Mouse (Mus musculus) limb, embryonic 11.5 days (tissue): ENCODE data around the gene Dctd. TPM values are rescaled to one million over a fixed set of nuclear protein-coding genes. Genes with fewer than 3 reads are reported as not detected.

ENCODE experiments used
- ATAC-seq: fragments of 200-750 bp; cut with Nextera tagmentation; 2 replicates; pipeline ENCODE4 v1.8.0; 2017; ENCODE audit warnings: low read depth; ENCODE audit not compliant: insufficient number of reproducible peaks, low FRiP score, low TSS enrichment
- DNase-seq: peaks from one replicate; pipeline ENCODE4 v3.0.0-alpha.2; 2015; ENCODE audit warnings: low spot score
- H3K27ac ChIP-seq: fragments of 300-500 bp; sonication (generic); replicated peaks from 2 replicates; pipeline ENCODE4 v1.5.1; 2014; ENCODE audit warnings: low read depth, mild to moderate bottlenecking, low read length
- H3K27me3 ChIP-seq: fragments of 300-500 bp; sonication (generic); 2 replicates; pipeline ENCODE4 v1.6.1; 2014; ENCODE audit warnings: mild to moderate bottlenecking, low read length, mixed read lengths; ENCODE audit not compliant: control insufficient read depth, insufficient read depth
- H3K36me3 ChIP-seq: fragments of 300-500 bp; sonication (generic); 2 replicates; pipeline ENCODE4 v1.6.1; 2014; ENCODE audit warnings: mild to moderate bottlenecking, low read length, moderate library complexity, mixed read lengths; ENCODE audit not compliant: control insufficient read depth, insufficient read depth
- H3K4me1 ChIP-seq: fragments of 300-500 bp; sonication (generic); 2 replicates; pipeline ENCODE4 v1.6.1; 2014; ENCODE audit warnings: low read length, mixed read lengths; ENCODE audit not compliant: control insufficient read depth, insufficient read depth
- H3K4me2 ChIP-seq: fragments of 300-500 bp; sonication (generic); 2 replicates; pipeline ENCODE4 v1.6.1; 2014; ENCODE audit warnings: low read depth, mild to moderate bottlenecking, moderate library complexity; ENCODE audit not compliant: severe bottlenecking
- H3K4me3 ChIP-seq: fragments of 300-500 bp; sonication (generic); 2 replicates; pipeline ENCODE4 v1.5.1; 2014; ENCODE audit warnings: low read depth, low read length
- H3K9ac ChIP-seq: fragments of 300-500 bp; sonication (generic); 2 replicates; pipeline ENCODE4 v1.6.1; 2014; ENCODE audit warnings: mild to moderate bottlenecking, low read length
- H3K9me3 ChIP-seq: fragments of 300-500 bp; sonication (generic); 2 replicates; pipeline ENCODE4 v1.6.1; 2016; ENCODE audit warnings: low read length; ENCODE audit not compliant: control insufficient read depth
- WGBS: fragments of 180-500 bp; shearing (Covaris S2); extraction: QIAGEN DNeasy Blood & Tissue Kit; methylation state at CpG from one replicate; pipeline ENCODE4 v1.1.7; 2014; 5-methylcytosine and 5-hydroxymethylcytosine counted together
- polyA plus RNA-seq: library from polyadenylated mRNA; unstranded; fragments of >200 nt; fragmentation: Nextera tagmentation; extraction: Ambion mirVana; gene quantifications from 2 replicates; pipeline ENCODE4 v1.2.1, GENCODE M21; 2014

Gene Dctd
- polyA plus RNA-seq, 1 experiment from 2014 or later = 56.1 TPM

DNA sequence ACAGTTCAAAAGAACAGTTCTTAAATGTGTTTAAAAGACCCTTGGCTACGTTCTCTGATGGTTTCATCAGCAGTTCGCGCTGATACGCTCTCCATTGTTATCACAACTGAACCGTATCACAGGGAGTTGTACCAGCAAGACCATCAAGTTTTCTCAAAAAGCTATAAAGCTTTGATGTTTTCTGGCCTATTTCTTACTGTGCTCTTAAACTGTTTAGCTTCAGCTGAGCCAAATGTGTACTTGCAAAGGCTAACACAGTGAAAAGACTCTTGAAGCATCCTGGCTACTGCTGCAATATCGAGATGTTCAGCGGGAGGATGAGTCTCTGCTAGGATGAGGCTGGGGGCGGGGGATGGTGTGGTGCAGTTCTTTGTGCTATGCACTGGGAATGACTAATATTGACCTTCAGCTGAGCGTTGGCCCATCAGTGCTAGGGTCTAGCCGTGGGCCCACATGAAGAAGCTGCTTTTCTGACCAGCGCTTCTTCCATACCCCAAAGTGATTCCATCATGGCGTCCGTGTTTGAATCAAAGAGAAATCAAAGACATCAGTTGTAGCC is 732 bp upstream of the Dctd start:
- Histone ChIP-seq H3K4me3 (no peak overlapping the region), H3K4me1 (peaks cover 9% of the 10 kb centered on the region; the same call in 1 of the 2 replicates), H3K27ac (no peak overlapping the region), H3K4me2 (no peak overlapping the region), H3K27me3 (no peaks in the 10 kb centered on the region), H3K36me3 (no peaks in the 10 kb centered on the region), H3K9me3 (no peaks in the 10 kb centered on the region), H3K9ac (no peak overlapping the region)
- no peak for ATAC-seq
- 80% methylated on average over 13 of the region's 13 CpGs for whole genome bisulfite sequencing
- DNase-seq = no peak

DNA sequence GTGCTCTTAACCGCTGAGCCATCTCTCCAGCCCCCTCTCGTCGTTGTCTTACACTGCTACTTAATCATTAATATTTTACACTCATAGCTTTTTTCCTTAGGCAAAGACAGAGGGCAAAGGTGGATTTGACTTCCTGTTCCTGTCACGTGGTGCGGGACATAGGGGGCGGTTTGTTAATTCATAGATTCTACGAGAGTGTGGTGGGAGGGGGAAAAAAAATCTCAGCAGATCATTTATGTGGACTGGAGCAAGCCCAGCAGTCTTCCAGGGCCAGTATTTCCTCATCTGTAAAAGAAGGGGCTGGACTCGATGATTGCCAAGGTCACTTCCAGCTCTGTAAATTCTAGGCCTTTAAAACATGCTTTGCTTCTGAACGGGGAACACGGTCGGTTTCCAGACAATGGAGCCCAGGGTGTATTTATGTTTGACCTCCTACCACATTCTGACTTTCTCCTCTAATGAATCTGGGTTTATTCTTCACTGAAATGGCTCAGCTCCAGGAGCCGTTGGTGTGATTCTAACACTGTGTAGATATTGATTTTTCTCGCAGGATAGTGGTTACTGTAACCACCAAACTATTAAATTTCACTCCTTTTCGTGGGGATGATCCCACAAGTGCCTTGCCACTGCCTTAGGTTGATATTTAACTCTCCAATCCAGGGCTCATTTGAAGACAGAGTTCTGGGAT is 1.4 kb downstream of the Dctd start:
- ATAC-seq = no peak
- no peak overlapping the region for H3K4me3 ChIP-seq
- no peaks in the 10 kb centered on the region for H3K36me3 ChIP-seq
- no peaks in the 10 kb centered on the region for H3K9me3 ChIP-seq
- H3K4me1 ChIP-seq = peaks cover 9% of the 10 kb centered on the region; the same call in 1 of the 2 replicates
- no peak for DNase-seq
- WGBS = 76% methylated on average over 14 of the region's 14 CpGs
- no peak overlapping the region for H3K4me2 ChIP-seq
- no peak overlapping the region for H3K27ac ChIP-seq
- no peaks in the 10 kb centered on the region for H3K27me3 ChIP-seq
- no peak overlapping the region for H3K9ac ChIP-seq

DNA sequence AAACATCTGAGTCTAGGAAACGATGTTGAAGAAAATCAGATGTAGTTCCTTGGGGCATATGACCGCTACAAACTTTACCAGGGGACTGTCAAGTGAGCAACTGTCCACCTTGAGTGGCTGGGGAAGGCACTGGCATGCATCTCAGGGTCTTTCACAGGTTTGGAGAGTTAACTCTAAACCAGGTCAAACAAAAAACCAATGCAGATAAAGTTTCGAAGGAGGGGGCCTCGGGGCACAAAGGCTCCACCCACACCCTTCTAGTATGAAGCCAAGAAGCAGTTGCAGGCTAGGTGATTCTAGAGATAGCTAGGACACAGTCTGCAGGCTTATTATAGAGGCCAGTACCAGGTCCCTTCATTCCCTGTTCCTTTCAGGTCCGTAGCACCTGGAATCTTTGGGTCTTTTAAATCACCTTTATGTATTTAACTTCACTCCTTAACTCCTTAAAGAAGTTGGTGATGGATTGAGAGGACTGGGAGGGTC is 10.5 kb downstream of the Dctd start:
- 30% methylated on average over 5 of the region's 5 CpGs for WGBS
- peak overlapping the region; percentile 69 for H3K4me3 ChIP-seq
- no peak overlapping the region for H3K27ac ChIP-seq
- H3K9me3 ChIP-seq = no peaks in the 10 kb centered on the region
- no peaks in the 10 kb centered on the region for H3K27me3 ChIP-seq
- H3K4me1 ChIP-seq = no peaks in the 10 kb centered on the region
- peak; percentile 63; the same call in 1 of the 2 replicates for ATAC-seq
- H3K36me3 ChIP-seq = peaks cover 5% of the 10 kb centered on the region
- no peak overlapping the region; the same call in 1 of the 2 replicates for H3K9ac ChIP-seq
- peak overlapping the region; percentile 77 for H3K4me2 ChIP-seq
- no peak for DNase-seq

DNA sequence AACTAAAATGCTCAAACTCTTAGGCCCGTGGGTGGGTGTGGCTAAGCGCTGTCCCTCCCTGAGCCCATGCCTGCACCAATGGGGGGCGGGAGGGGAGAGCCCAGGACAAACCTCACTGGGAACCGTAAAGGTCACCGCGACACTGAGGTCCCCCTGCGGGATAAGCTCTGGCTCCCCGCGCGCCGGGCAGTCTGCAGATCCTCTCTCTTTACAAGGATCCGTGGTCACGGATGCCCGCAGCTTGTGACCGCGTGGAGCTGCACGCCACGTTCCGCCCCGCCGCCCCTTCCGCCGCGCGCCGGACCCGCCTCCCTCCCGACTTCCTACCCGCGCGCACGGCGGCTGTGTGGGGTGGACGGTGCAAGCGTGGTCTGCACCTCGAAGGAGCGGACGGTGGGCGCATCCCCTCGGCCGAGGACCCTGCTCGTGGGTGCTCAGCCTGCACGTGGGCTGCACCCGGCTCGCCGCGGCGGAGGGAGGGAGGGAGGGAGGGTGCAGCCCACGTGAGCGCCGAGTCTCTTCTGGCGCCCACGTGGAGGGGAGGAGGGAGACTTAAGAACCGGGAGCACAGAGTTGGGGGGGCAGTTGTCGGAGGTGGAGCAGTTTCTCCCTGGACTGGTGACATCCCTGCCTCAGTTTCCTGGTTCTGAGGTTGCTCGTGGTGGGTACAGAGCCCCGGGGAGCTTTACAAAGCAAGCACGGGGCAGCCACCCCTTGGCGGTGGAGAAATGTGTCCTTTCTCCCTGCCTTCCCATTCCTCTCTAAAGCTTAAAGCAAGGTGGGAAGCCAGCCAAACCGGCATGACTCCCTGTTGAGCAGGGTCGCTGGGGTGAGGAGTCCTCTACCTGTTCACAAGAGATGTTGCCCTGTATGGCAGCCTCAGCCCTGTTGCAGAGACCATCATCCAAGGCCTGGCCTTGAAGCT is 11.2 kb downstream of the Dctd start:
- H3K27me3 ChIP-seq = no peaks in the 10 kb centered on the region
- peaks cover 5% of the 10 kb centered on the region for H3K36me3 ChIP-seq
- DNase-seq = peak; percentile 84
- under 1% methylated on average over 60 of the region's 61 CpGs for WGBS
- H3K4me2 ChIP-seq = peak overlapping the region; percentile 77
- peak; percentile 92 for ATAC-seq
- H3K9ac ChIP-seq = peak overlapping the region; percentile 81
- peak overlapping the region; percentile 69 for H3K4me3 ChIP-seq
- no peaks in the 10 kb centered on the region for H3K4me1 ChIP-seq
- peak overlapping the region; percentile 38; the same call in 1 of the 2 replicates for H3K27ac ChIP-seq
- no peaks in the 10 kb centered on the region for H3K9me3 ChIP-seq

DNA sequence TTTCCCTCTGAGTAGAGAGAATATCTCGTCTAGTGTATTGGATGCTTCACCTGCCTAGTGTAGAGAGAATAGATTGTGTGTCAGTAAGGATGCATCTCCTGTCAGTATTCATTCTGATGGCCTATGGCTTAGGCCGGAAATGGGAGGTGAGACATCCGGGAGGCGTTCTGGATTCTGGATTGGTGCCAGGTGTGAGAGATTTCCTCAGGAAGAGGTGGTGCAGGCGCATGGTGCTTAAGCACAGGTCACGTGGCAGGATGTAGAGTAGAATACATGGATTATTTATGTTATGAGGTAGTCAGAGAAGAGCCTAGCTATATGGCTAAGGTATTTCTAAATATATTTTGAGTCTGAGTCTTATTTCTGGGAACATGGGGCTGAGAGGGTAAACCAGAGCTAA is 15.7 kb downstream of the Dctd start:
- peaks cover 7% of the 10 kb centered on the region for H3K36me3 ChIP-seq
- DNase-seq (no peak), ATAC-seq (no peak)
- no peaks in the 10 kb centered on the region for H3K27me3 ChIP-seq
- no peaks in the 10 kb centered on the region for H3K4me1 ChIP-seq
- H3K27ac ChIP-seq = no peak overlapping the region
- H3K9me3 ChIP-seq = no peaks in the 10 kb centered on the region
- WGBS = 85% methylated on average over 6 of the region's 6 CpGs
- no peak overlapping the region for H3K4me2 ChIP-seq
- no peak overlapping the region for H3K4me3 ChIP-seq
- H3K9ac ChIP-seq = no peak overlapping the region

DNA sequence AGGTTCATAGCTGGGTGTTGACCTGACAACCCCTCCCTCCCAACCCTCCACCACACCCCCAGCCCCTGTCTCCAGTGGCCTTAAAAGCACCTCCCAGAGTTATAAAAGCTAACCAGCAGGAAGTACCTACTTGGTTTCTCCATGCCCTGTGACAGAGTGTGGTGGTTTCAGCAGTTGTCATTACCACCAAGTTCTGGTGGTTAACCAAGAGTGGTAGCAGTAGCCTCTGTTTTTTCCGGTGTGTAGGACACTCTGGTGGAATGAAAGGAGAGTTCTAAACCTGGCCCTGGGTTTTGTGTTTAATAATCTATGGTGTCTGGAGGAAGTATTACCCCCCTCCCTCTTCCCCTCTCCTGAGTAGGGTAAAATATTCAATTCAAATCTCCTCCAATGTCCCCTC is 24.1 kb downstream of the Dctd start:
- DNase-seq (no peak), ATAC-seq (no peak)
- Histone ChIP-seq H3K9ac (no peak overlapping the region), H3K4me3 (no peak overlapping the region), H3K4me2 (no peak overlapping the region), H3K9me3 (no peaks in the 10 kb centered on the region), H3K27ac (no peak overlapping the region), H3K4me1 (peaks cover 9% of the 10 kb centered on the region), H3K36me3 (no peaks in the 10 kb centered on the region), H3K27me3 (no peaks in the 10 kb centered on the region)
- WGBS = 94% methylated on average over 1 of the region's 1 CpGs

DNA sequence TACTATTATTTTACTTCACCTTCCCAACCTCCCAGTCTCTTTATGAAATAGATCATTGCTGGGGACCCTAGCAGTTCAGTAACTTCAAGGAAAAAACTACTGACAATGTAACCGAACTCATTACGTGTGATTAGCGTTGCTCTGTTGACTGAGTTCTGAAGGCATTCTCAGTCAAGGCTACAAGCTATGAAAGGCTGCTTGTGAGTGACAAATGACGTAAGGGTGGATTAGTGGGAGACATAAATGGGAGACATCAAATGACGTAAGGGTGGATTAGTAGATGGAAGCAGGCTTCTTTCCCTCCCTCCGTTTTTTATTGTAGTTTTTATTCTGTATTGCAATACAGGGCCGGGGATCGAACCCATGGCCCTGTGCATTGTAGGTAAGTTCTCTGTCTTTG is 26.0 kb downstream of the Dctd start:
- H3K4me2 ChIP-seq = no peak overlapping the region
- no peaks in the 10 kb centered on the region for H3K9me3 ChIP-seq
- peaks cover 10% of the 10 kb centered on the region for H3K4me1 ChIP-seq
- no peak for ATAC-seq
- H3K9ac ChIP-seq = no peak overlapping the region
- 88% methylated on average over 8 of the region's 8 CpGs for WGBS
- no peak overlapping the region for H3K4me3 ChIP-seq
- no peaks in the 10 kb centered on the region for H3K27me3 ChIP-seq
- no peak for DNase-seq
- no peak overlapping the region for H3K27ac ChIP-seq
- no peaks in the 10 kb centered on the region for H3K36me3 ChIP-seq

DNA sequence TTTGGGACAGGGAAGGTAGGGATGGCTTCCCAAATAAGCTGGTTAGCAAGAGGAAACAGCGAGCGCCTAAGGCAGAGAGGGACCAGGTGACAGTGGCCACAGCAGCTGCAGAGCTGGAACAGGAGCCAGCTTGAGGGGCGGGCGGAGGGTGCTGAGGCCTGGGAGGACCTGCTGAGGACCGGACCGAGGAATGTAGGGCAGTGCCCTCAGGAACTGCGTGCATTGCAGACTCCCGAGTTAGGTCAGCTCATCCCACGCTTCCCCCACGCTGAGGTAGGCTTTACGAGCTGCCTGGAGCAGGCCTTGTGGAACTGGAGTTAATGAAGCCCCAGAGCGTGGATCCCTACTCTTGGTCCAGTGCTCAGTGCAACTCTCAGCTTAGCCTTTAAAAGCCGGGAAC is 28.1 kb downstream of the Dctd start:
- ATAC-seq (no peak), DNase-seq (no peak)
- no peak overlapping the region for H3K27ac ChIP-seq
- no peaks in the 10 kb centered on the region for H3K27me3 ChIP-seq
- no peaks in the 10 kb centered on the region for H3K9me3 ChIP-seq
- 75% methylated on average over 13 of the region's 13 CpGs for WGBS
- H3K36me3 ChIP-seq = no peaks in the 10 kb centered on the region; the same call in 1 of the 2 replicates
- no peak overlapping the region for H3K4me2 ChIP-seq
- peaks cover 14% of the 10 kb centered on the region for H3K4me1 ChIP-seq
- no peak overlapping the region for H3K4me3 ChIP-seq
- H3K9ac ChIP-seq = no peak overlapping the region
